Mouse (Mus musculus) layer of hippocampus, postnatal 36 days (tissue): Measurements from ENCODE around the gene Olfr1329. TPM values are rescaled to one million over a fixed set of nuclear protein-coding genes. Genes with fewer than 3 reads are reported as not detected.
"Not testable (repeated sequence)": the region's sequence is repeated elsewhere in the genome, so short reads cannot be mapped to it uniquely, and the experiment has no call there.

ENCODE experiments used
- DNase-seq, 2 experiments: peaks; one replicate each; pipeline ENCODE4 v3.0.0; 2022
- total RNA-seq, 2 experiments: library from RNA; stranded (reverse); gene quantifications; 2 replicates each; pipeline ENCODE4 v1.2.3; 2021

Gene Olfr1329
- total RNA-seq, result not detected

DNA sequence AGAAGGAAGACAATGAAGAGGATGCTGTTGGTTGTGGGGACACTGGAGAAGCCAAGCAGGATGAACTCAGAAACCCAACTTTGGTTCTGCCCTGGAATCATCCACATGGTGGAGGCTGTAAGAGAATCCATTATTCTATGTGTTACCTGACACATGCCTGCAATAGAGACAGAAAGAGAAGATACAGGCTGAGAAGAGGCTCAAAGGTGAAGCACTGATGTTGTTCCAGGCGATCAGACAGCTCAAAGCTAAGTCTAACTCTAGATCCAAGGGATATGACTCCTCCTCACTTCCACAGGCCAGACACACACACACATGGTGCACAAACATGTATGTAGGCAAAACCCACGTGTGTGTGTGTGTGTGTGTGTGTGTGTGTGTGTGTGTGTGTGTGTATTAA, at the start of gene Olfr1329:
TSS of gene Olfr1329 (minus strand) at position 101 of the 400 bp plus-strand sequence.
- not testable (repeated sequence) for DNase-seq

DNA sequence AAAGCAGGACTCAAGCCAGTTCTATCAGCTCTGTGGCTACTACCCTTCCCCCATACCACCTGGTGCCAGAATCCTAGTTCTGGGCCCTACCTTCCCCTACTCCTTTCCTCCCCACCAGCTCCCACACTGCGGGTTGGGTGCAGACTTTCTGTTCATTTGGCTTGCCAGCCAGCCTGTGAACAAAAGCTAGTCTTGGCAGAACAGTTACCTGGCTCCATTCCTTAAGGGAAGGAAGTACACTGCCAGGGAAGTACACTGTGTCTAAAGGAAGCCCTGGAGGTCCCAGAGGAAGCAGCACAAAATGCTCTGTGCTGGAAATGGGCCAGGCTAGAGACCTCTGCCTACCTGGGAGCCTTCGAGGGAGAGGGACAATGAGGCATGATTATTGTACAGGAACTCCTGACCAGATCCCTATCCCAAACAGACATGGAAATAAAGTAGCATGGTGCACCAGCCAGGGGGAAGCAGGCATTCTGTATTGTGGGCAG, 43.9 kb upstream of the Olfr1329 start, which contains the start of gene Lao1:
TSS of gene Lao1 (plus strand) at position 438 of the 488 bp plus-strand sequence.
- peak; percentile 32 for DNase-seq

DNA sequence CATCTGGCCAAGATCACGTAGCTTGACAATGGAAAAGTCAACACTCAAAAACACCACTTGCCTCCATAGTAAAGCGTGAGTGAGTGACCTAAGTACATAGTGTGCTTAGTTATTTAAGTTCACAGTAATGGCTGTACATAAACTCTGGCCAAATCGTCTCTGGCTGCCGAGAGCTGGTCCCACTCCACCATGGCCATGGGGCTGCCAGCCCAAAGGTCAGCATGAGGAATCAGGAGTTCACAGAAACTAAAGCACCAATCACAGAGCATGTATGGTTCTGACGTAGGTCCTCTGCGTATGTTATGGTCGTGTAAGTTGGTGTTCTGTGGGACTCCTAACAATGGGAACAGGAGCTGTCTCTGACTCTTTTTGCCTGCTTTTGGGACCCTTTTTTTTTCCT, 41.5 kb upstream of the Olfr1329 start:
- no peak for DNase-seq

DNA sequence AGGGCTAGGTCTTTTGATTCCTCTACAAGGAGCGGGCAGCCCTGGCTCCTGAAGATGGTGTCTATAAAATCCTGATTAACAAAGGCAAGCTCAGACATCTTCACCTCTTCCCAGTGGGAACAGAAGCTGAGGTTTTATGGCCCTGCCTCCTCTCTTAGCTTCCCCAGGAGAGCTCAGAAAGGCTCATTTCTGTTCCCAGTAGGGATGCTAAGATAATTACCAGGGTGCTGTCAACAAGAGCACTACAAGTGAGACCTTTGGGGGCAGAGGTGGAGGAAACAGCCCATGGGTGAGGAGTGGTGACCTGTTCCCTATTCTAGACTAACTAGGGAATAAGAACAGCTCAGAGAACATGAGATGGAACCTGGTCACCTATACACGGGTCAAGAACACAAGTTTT, 21.2 kb upstream of the Olfr1329 start, which contains the start of gene Olfr1328:
TSS of gene Olfr1328 (minus strand) at position 101 of the 400 bp plus-strand sequence.
- no peak for DNase-seq

DNA sequence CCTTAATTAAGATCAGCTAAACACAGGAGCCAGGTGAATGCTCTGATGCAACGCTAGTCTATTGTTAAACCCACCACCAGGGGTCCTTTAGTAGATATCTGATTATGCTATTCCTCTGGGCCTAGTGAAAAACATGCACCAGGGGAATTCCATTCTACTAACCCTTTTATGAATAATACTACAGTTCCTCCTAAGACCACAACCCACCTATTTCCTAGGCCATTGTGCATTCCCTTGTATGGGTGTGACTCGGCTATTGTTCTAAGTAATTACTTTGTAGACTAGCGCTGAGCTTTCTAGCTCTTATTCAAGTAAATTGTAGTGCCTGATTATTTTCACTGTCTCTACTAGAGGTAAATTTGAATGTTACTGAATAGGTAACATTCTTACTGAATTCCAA, 14.1 kb upstream of the Olfr1329 start:
- not testable (repeated sequence) for DNase-seq

DNA sequence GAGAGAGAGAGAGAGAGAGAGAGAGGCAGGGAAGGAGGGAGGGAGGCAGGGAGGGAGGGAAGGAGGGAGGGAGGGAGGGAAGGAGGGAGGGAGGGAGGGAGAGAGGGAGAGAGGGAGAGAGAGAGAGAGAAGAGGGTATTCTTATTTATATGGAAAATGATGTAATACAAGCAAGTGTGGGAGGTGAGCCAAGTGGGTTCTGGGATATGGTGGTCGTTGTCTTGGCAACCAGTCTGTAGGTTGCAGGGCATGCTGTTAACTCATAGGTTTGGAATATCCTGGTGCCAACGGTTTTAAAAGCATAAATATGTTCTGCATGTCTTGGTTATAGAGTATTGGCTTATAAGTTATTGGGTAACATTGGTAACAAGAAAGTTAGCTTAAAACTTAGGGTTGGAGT, 15.3 kb downstream of the Olfr1329 start:
- no peak for DNase-seq

DNA sequence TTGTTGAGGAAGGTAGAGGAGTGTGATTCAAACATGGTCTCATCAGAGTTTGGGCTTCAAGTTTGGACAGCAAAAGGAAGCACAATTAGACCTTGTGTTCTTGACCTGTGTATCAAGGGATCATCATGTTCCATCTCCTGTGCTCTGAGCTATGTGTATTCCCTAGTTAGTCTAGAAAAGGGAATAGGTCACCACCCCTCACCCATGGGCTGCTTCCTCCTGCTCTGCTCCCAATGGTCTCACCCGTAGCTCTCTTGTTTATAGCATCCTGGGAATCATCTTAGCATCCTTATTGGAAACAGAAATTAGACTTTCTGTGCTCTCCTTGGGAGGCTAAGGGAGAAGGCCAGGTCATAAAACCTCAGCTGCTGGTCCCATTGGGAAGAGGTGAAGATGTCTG, 29.0 kb downstream of the Olfr1329 start, which contains the start of gene Olfr1330:
TSS of gene Olfr1330 (plus strand) at position 301 of the 400 bp plus-strand sequence.
- DNase-seq, result no peak

DNA sequence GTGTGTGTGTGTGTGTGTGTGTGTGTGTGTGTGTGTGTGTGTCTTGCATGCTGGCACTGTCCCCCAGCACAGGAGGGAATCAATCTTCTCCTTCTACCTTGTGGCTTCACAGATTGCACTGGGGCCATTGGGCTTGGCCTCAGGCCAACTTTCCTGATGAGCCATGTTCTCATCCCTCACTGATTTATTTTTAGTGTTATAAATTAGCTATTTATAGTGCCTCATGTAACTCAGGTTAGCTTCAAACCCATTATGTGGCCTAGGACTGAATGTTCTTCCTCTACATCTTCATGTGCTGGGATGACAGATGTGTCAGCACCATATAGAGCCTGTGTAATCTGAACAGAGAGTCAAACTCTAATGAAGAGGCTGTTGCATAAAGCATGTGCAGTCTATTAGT, 49.7 kb downstream of the Olfr1329 start:
- no peak for DNase-seq

Other genes with a start within 250 kb of the Olfr1329 start
- not detected for gene Olfr1342, start 224.7 kb downstream of the Olfr1329 start, total RNA-seq
- gene Olfr1341, start 213.9 kb downstream of the Olfr1329 start, total RNA-seq, result not detected
- not detected for gene Olfr1340, start 197.3 kb downstream of the Olfr1329 start, total RNA-seq
- not detected for gene Olfr1339, start 185.3 kb downstream of the Olfr1329 start, total RNA-seq
- not detected for gene Olfr1338, start 158.7 kb downstream of the Olfr1329 start, total RNA-seq
- not detected for gene Olfr1337, start 134.9 kb downstream of the Olfr1329 start, total RNA-seq
- gene Olfr1335, start 107.5 kb downstream of the Olfr1329 start, total RNA-seq, result not detected
- not detected for gene Olfr1333, start 81.2 kb downstream of the Olfr1329 start, total RNA-seq
- gene Olfr1331, start 52.8 kb downstream of the Olfr1329 start, total RNA-seq, result not detected
- gene Olfr1330, start 28.9 kb downstream of the Olfr1329 start, total RNA-seq, result not detected
- not detected for gene Olfr1328, start 21.1 kb upstream of the Olfr1329 start, total RNA-seq
- gene Lao1, start 44.1 kb upstream of the Olfr1329 start, total RNA-seq, result under 1 TPM; 0.15 to 0.88 TPM
- 100 to 1,000 TPM in 1 of 2 experiments, 10 to 100 TPM in 1; 76.1 to 104 TPM for gene Slc2a1, start 191.2 kb upstream of the Olfr1329 start, total RNA-seq